Mouse (Mus musculus) lung, adult 2 months (tissue): ENCODE measurements at regions not wholly inside any gene's neighbourhood (a gene's known extent, or its start where the extent isn't known, plus 50 kb on each side); places are given as distances from the start of the nearest gene placed in this dataset.

Source experiments
- CTCF ChIP-seq: fragments of 200-500 bp; IDR thresholded peaks from 2 replicates; pipeline ENCODE4 v1.5.1; 2011; ENCODE audit warnings: mild to moderate bottlenecking, low read length, control low read depth; ENCODE audit not compliant: insufficient read depth
- POLR2A ChIP-seq: fragments of 200-500 bp; IDR thresholded peaks from 2 replicates; pipeline ENCODE4 v1.6.1; 2011; ENCODE audit warnings: low read depth, mild to moderate bottlenecking, control low read depth, low read length, borderline replicate concordance; ENCODE audit errors: extremely low read depth

DNA sequence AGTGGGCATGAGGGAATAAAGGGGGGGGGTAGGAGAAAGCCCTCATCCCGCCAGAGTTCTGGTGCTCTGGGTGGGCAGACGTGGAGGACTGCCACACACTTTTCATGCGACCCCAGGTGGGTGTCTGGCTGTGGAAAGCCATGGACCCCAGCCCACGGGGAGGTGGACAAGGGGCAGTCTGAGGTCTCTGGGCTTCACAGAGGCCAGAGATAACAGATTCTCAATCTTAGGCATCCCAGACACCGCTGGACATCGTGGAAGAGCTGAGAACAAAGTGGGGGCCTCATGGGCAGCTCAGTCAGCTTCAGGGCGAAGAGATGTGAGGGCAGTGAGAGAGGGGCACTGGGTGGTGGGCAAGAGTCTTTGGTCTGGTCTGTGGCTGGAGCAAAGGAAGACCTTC lies 157.9 kb upstream of the Speer2 start:
- TF ChIP-seq POLR2A (no peak), CTCF (no peak)
